Mouse (Mus musculus) gastrocnemius, adult 8-10 months (tissue): ENCODE data around the gene 4930432M17Rik. TPM values are rescaled to one million over a fixed set of nuclear protein-coding genes. Genes with fewer than 3 reads are reported as not detected.

Experiments used
- DNase-seq, 2 experiments: peaks; one replicate each; pipeline ENCODE4 v3.0.0; 2022; ENCODE audit warnings: low spot score in 2 of 2
- total RNA-seq, 4 experiments: library from RNA; stranded (reverse); gene quantifications; 2 replicates each; pipeline ENCODE4 v1.2.4; 2022

Gene 4930432M17Rik
- total RNA-seq, 4 experiments from 2014 or later = not detected

- DNase-seq = no peak
These were observed 1.7 kb downstream of the 4930432M17Rik start for GRCm38 (mm10) chr3:121672135-121672790.

- DNase-seq = no peak
These were observed 8.4 kb downstream of the 4930432M17Rik start for GRCm38 (mm10) chr3:121678935-121679334.

- DNase-seq = no peak
These were observed 8.9 kb downstream of the 4930432M17Rik start for GRCm38 (mm10) chr3:121679443-121679842.

GRCm38 (mm10) chr3:121680187-121680586, 9.6 kb downstream of the 4930432M17Rik start:
- no peak for DNase-seq

DNA sequence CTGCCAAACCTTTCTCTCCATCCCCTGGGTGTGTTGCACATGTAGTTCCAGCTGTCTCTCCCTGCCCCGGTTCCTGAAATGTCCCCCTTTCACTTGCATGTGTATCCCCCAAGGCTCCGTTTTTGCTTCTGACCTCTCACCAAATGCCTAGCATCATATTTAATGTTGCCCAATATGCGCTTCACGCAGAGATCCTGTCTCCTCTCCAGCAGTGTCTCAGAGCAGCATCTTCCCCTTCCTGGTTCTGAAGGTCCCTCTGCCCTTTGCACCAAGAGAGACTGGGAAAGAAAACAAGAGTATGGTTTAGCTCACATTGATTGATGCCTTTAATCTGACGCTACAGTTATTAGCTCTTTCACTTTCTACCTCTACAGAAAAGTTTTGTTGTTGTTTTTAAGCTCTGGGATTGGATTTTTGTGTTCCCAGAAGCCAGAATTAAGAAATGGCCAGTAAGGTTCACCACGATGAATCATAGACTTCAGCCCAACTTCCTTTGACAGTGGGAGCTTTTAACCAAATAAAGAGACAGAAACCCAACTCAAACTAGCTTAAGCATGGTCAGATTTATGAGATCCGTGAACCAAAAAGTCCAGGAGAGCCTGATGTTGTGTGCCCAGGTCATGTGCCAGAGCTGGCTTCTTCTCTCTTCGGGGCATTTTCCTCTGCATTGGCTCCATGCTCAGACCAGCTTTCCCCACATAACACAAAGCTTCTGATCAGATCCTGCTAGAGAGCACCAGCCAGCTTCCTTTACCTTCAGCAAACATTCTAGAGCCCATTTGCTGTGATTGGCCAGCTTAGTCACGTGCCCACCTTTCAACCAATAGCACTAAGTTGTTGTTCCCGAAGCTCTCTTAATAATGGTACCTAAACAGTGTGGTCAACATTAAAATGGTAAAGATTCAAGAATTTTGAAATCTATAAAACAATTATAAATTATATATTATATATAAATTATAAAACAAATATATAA, 12.2 kb downstream of the 4930432M17Rik start:
- no peak for DNase-seq

GRCm38 (mm10) chr3:121684552-121684951, 14.0 kb downstream of the 4930432M17Rik start:
- DNase-seq = no peak

GRCm38 (mm10) chr3:121684963-121685362, 14.4 kb downstream of the 4930432M17Rik start:
- no peak for DNase-seq

DNA sequence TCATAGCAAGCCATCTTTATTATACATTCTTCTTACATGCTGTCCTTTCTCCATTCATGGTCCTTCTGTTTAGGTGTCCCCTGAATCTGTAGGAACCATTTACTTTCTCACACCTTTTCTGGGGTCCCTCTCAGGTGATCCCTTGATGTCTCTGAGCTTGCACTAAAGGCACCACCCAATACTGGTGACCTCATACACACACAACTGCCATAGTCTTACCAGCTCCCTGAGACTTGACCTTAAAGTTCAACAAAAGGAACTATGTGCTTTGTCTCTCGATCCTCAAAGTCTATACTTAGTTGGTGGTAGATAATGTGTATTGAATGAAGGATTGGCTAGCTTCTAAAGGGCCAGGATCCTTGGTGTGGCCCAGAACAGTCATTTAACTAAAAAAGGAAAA, 15.4 kb downstream of the 4930432M17Rik start:
- DNase-seq = no peak

- DNase-seq = no peak
These were observed 15.9 kb downstream of the 4930432M17Rik start for GRCm38 (mm10) chr3:121686408-121686911.

DNA sequence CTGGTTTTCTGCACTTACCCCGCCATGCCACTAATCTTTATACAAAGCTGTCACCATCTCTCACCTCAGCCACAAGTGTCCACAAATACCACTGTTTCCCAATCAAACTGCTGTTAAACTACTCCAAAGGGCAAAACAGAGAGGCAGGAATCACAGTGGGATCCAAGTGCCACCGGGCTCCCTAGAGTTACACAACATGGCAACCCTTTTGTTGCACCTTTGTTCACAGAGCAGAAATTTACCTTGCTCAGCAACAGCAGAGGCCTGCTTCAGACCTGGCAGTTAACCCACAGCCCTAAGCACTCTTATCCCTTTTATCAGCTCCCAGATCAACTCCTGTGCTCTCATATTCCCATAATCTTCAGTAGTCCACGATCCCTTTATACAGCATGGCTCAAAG, 17.2 kb downstream of the 4930432M17Rik start:
- no peak for DNase-seq

DNA sequence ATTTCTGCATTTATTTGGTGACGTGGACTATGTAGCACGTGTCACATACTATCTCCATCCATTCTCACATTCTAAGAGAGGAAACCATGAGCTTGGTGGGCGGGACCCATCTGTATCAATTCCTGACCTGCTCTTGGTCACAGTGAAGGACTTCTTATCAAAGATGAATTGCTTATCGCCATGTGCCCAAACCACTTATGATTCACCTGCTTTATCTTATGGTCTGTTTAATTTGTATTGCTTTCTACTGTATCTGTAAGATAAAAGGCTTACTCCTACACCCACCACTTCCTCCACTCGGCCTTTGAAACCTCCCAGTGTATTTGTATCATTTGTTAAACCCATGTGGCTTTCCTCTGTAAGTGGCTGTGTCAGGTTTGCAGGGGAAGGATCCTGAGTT, 18.5 kb downstream of the 4930432M17Rik start:
- no peak for DNase-seq

GRCm38 (mm10) chr3:121689697-121690096, 19.1 kb downstream of the 4930432M17Rik start:
- no peak for DNase-seq

DNA sequence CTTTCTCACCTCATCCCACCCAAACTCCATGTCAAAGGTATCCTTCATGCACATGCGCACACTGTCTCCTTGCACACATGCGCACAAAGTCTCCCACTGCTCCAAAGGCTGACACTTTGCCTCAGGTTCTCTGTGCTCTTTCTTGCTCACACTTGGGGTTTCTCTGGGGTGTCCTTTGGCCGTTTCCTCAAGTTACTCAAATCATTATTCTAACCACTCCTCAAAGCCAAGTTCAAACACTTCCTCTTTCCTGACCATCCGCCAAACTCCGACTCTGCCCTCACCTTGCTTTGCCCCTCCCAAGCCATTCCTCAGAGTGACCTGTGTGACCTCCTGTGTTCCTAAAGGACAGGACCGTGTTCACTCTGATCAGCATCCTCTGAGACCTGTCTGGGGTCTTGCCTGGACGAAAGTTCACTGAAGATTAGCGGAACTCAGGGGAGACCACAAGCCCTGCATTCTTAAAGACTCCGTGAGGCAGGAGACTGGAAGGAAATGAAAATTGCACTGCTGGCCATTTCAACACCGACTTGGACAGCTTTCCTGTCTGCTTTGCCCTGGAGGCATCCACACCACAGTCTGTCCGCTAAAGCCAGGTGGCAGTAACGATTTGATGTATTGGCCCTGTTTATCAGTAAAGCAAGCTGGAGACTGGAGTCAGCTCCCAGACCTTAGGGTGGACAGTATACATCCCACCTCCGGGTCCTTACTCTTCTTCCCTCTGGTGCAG, 22.6 kb downstream of the 4930432M17Rik start:
- DNase-seq = no peak

GRCm38 (mm10) chr3:121693746-121694145, 23.2 kb downstream of the 4930432M17Rik start:
- no peak for DNase-seq

- peak; percentile 47 to 48 for DNase-seq
These were observed 26.6 kb downstream of the 4930432M17Rik start for GRCm38 (mm10) chr3:121697169-121697568.

- no peak for DNase-seq
These were observed 28.8 kb downstream of the 4930432M17Rik start for GRCm38 (mm10) chr3:121699401-121699800.

DNA sequence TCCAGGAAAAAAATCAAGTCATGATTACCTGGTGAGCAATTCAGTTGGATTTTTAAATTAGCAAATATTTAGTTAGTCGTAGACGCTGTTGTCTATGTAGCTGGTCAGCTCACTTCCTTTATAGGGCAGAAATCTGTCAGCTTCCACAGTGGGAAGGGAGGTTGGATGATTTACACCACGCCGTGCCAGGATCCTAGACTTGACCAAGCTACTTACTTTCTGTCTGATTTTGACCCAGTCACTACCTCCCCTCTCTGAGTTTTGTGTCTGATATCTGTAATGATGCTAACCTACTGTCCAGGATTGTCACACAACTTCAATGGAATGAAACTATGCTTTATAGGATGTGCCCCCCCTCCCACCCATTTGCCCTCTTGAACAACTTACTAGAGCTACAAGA, 29.3 kb downstream of the 4930432M17Rik start:
- DNase-seq = no peak

GRCm38 (mm10) chr3:121700364-121700952, 29.9 kb downstream of the 4930432M17Rik start:
- no peak for DNase-seq

DNA sequence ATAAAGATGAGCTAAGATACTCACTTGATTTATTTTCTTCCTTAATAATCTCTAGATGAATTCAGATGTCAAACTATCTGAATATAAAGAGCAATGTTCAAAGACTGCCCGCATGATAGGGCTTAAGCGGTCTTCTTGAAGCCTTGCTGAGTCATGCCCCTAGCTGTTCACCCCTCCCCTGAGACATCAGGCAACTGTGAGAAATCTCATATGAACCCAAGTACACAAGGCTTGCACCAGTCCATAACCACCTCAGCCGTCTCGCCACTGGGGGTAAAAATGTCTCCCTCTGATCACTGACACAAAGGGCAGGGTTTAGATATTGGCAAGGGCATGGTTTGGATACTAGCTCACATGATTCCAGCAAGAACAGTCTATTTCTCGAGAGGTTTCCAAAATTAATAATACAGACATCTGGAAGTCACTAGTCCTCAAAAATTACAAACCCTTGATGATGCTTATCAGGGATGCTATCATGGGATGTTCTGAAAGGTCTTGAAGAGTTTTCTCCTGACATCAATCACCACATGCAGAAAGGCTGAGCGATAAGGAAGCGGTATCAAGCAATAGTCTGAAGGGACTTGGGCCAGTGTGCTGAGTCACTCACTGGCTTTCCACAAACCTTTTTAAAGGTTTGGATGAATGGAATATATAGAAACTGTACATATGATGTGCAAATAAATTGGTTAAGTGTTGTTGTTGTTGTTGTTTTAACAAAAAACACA, 32.8 kb downstream of the 4930432M17Rik start:
- DNase-seq = no peak

GRCm38 (mm10) chr3:121703880-121704243, 33.3 kb downstream of the 4930432M17Rik start:
- no peak for DNase-seq

- DNase-seq = no peak
These were observed 35.5 kb downstream of the 4930432M17Rik start for GRCm38 (mm10) chr3:121706087-121706486.
